Mouse (Mus musculus) gastrocnemius, adult 8-10 months (tissue): ENCODE results near the gene Sh3bp5. TPM values are rescaled to one million over a fixed set of nuclear protein-coding genes. Genes with fewer than 3 reads are reported as not detected.

ENCODE experiments used
- DNase-seq, 2 experiments: peaks; one replicate each; pipeline ENCODE4 v3.0.0; 2022; ENCODE audit warnings: low spot score in 2 of 2
- total RNA-seq, 4 experiments: library from RNA; stranded (reverse); gene quantifications; 2 replicates each; pipeline ENCODE4 v1.2.4; 2022

The Sh3bp5 gene
- total RNA-seq, 4 experiments from 2014 or later = 38.1 to 56.9 (median 50.0) TPM

GRCm38 (mm10) chr14:31393936-31394630 lies 41.8 kb downstream of the Sh3bp5 start:
- DNase-seq = no peak

- DNase-seq = no peak
Measured at GRCm38 (mm10) chr14:31393546-31393890, 42.4 kb downstream of the Sh3bp5 start.

GRCm38 (mm10) chr14:31392873-31393545 lies 42.9 kb downstream of the Sh3bp5 start:
- no peak for DNase-seq

- no peak for DNase-seq
Measured at GRCm38 (mm10) chr14:31392300-31392699, 43.6 kb downstream of the Sh3bp5 start.

- no peak for DNase-seq
Measured at GRCm38 (mm10) chr14:31389421-31390147, 46.3 kb downstream of the Sh3bp5 start.

GRCm38 (mm10) chr14:31388086-31388872 lies 47.6 kb downstream of the Sh3bp5 start:
- DNase-seq = no peak

- DNase-seq = no peak
Measured at GRCm38 (mm10) chr14:31387301-31387981, 48.4 kb downstream of the Sh3bp5 start.

- DNase-seq = peak; percentile 82 to 84
Measured at GRCm38 (mm10) chr14:31385977-31386697, 49.7 kb downstream of the Sh3bp5 start.

- DNase-seq = no peak
Measured at GRCm38 (mm10) chr14:31385406-31385805, 50.5 kb downstream of the Sh3bp5 start.

GRCm38 (mm10) chr14:31384366-31385323 lies 51.2 kb downstream of the Sh3bp5 start:
- DNase-seq = peak in 1 of 2 experiments; percentile 41

- DNase-seq = no peak
Measured at GRCm38 (mm10) chr14:31383470-31384050, 52.3 kb downstream of the Sh3bp5 start.

GRCm38 (mm10) chr14:31382276-31382675 lies 53.6 kb downstream of the Sh3bp5 start:
- DNase-seq = no peak

- DNase-seq = no peak
Measured at GRCm38 (mm10) chr14:31376331-31376730, 59.5 kb downstream of the Sh3bp5 start.

GRCm38 (mm10) chr14:31374390-31374789 lies 61.5 kb downstream of the Sh3bp5 start:
- DNase-seq = no peak

- no peak for DNase-seq
Measured at GRCm38 (mm10) chr14:31369377-31369776, 66.5 kb downstream of the Sh3bp5 start.

GRCm38 (mm10) chr14:31367951-31368350 lies 67.9 kb downstream of the Sh3bp5 start:
- no peak for DNase-seq

GRCm38 (mm10) chr14:31365350-31365749 lies 70.5 kb downstream of the Sh3bp5 start:
- peak in 1 of 2 experiments; percentile 49 for DNase-seq

GRCm38 (mm10) chr14:31364589-31364988 lies 71.3 kb downstream of the Sh3bp5 start:
- no peak for DNase-seq

GRCm38 (mm10) chr14:31362236-31362635 lies 73.6 kb downstream of the Sh3bp5 start:
- DNase-seq = no peak
